Mouse (Mus musculus) G1E (cell line): ENCODE data around the gene Neurl2. TPM values are rescaled to one million over a fixed set of nuclear protein-coding genes. Genes with fewer than 3 reads are reported as not detected.
A peak's percentile ranks its signal among the peaks of the same experiment; 100 is the strongest.

Experiments
- ATAC-seq: 2 replicates; pipeline ENCODE4 v1.8.0; 2016; ENCODE audit warnings: mild to moderate bottlenecking; ENCODE audit not compliant: insufficient number of reproducible peaks, poor library complexity, low FRiP score, severe bottlenecking; ENCODE audit errors: extremely low read depth
- DNase-seq: peaks from one replicate; pipeline ENCODE4 v3.0.0; 2012; ENCODE audit warnings: low spot score
- H3K27me3 ChIP-seq: 2 replicates; pipeline ENCODE4 v1.6.1; 2012; ENCODE audit warnings: mild to moderate bottlenecking, low read length, inconsistent platforms; ENCODE audit not compliant: insufficient read depth
- H3K36me3 ChIP-seq: replicated peaks from 2 replicates; pipeline ENCODE3; 2012; ENCODE audit warnings: mild to moderate bottlenecking, inconsistent platforms
- H3K4me1 ChIP-seq: 2 replicates; pipeline ENCODE4 v1.6.1; 2012; ENCODE audit warnings: low read depth, low read length, inconsistent platforms, mixed read lengths; ENCODE audit not compliant: insufficient read depth
- H3K4me3 ChIP-seq: 2 replicates; pipeline ENCODE4 v1.5.1; 2012; ENCODE audit warnings: low read depth, mild to moderate bottlenecking, inconsistent platforms, low read length, moderate library complexity, mixed read lengths
- H3K9me3 ChIP-seq: replicated peaks from 2 replicates; pipeline ENCODE4 v1.6.1; 2012; ENCODE audit warnings: inconsistent platforms
- CTCF ChIP-seq: IDR thresholded peaks from 2 replicates; pipeline ENCODE4 v1.5.1; 2012; ENCODE audit warnings: low read depth, low read length, inconsistent platforms, mixed read lengths
- GATA1 ChIP-seq: IDR thresholded peaks from 2 replicates; pipeline ENCODE4 v1.6.1; 2012; ENCODE audit warnings: borderline replicate concordance, low read length, inconsistent platforms, mixed read lengths
- GATA2 ChIP-seq: IDR thresholded peaks from 2 replicates; pipeline ENCODE4 v1.6.1; 2012; ENCODE audit warnings: low read depth, low read length, inconsistent platforms, borderline replicate concordance
- POLR2AphosphoS5 ChIP-seq: IDR thresholded peaks from 2 replicates; pipeline ENCODE4 v1.6.1; 2012; ENCODE audit warnings: low read depth, low read length, inconsistent platforms; ENCODE audit not compliant: insufficient replicate concordance
- TAL1 ChIP-seq: conservative IDR thresholded peaks from 2 replicates; pipeline ENCODE4 v1.6.1; 2012; ENCODE audit warnings: low read depth, low read length, inconsistent platforms, mixed read lengths
- polyA plus RNA-seq: library from polyadenylated mRNA; stranded (reverse); fragments of >175 nt; gene quantifications from 2 replicates; pipeline ENCODE4 v1.2.3, GENCODE M21; 2012
- total RNA-seq, 2 experiments: library from RNA; stranded (forward) in 1 of 2; stranded (reverse) in 1 of 2; fragments of 200-1000 nt in 1 of 2; fragments of >200 nt in 1 of 2; fragmentation: Nextera tagmentation in 1 of 2; gene quantifications; 2 replicates each; pipeline ENCODE4 v1.2.3; 2014 to 2017

Neurl2 gene
- total and polyA plus RNA-seq, 3 experiments = 0.10 to 0.27 TPM; not detected in 1

DNA sequence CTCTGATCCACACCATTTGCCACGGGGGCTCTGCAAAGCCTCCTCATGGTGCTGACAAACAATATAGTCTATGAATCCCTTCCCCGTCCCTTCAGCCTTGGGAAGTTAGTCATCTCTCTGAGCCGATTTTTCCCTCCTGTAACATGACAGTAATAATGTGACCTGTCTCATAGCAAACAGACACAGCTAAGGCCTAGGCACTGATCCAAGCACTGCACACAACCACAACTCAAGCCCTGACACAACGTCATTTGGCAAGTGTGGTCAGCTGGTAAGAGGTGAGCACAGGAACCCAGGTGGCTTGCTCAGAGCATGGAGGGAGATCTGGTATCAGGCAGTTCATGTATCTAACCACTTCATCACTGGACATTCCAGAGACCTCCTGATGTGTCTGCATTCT, 37.4 kb downstream of the Neurl2 start:
- TF ChIP-seq GATA2 (no peak), TAL1 (no peak), GATA1 (no peak), POLR2AphosphoS5 (no peak), CTCF (no peak)
- ATAC-seq (no peak), DNase-seq (no peak)
- Histone ChIP-seq H3K4me1 (peaks cover 6% of the 10 kb centered on the region; the same call in 1 of the 2 replicates), H3K4me3 (no peak overlapping the region), H3K9me3 (no peaks in the 10 kb centered on the region), H3K36me3 (peaks cover 93% of the 10 kb centered on the region), H3K27me3 (no peaks in the 10 kb centered on the region)

DNA sequence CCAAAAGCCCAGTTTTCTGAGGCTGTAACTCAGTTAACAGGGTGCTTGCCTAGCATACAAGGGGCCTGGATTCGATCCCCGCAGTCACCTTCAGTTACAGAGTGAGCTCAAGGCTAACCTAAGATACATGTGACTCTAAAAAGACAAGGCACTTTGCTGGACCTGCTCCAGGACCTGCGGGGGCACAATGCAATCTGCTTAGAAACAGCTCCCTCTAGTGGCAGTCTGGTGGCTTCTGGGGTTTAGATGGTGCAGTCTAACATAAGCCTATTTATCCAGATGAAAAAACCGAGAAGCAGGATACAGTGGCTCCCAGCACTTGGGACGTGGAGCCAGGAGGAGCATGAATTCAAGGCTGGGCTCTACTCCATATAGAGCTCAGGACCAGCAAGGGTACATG, 39.0 kb downstream of the Neurl2 start:
- no peak for TF ChIP-seq GATA1
- TF ChIP-seq CTCF = peak; percentile 89
- peaks cover 15% of the 10 kb centered on the region for H3K4me1 ChIP-seq
- DNase-seq = peak; percentile 83
- no peaks in the 10 kb centered on the region for H3K27me3 ChIP-seq
- peak; percentile 49 for ATAC-seq
- H3K36me3 ChIP-seq = peaks cover 91% of the 10 kb centered on the region
- H3K9me3 ChIP-seq = no peaks in the 10 kb centered on the region
- H3K4me3 ChIP-seq = no peak overlapping the region

DNA sequence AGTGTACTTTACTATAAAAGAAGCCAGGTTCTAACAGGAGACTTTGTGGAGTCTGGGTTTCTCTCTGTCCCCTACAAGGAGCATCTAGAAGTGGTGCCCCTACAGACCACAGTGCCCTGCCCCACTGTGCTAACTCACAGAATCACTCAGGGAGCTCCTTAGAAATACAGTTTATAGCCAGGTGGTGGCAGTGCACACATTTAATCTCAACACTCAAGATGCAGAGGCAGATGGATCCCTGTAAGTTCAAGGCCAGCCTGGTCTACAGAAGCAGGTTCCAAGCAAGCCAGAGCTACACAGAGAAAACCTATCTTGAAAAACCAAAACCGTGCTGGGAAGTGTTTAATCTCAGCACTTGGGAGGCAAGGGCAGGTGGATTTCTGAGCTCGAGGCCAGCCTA, 39.5 kb downstream of the Neurl2 start:
- H3K4me3 ChIP-seq = no peak overlapping the region
- H3K27me3 ChIP-seq = no peaks in the 10 kb centered on the region
- ATAC-seq = no peak
- no peak for DNase-seq
- no peaks in the 10 kb centered on the region for H3K9me3 ChIP-seq
- peaks cover 19% of the 10 kb centered on the region for H3K4me1 ChIP-seq
- peaks cover 91% of the 10 kb centered on the region for H3K36me3 ChIP-seq
- TF ChIP-seq TAL1 (no peak), CTCF (no peak), GATA2 (no peak), GATA1 (no peak)

DNA sequence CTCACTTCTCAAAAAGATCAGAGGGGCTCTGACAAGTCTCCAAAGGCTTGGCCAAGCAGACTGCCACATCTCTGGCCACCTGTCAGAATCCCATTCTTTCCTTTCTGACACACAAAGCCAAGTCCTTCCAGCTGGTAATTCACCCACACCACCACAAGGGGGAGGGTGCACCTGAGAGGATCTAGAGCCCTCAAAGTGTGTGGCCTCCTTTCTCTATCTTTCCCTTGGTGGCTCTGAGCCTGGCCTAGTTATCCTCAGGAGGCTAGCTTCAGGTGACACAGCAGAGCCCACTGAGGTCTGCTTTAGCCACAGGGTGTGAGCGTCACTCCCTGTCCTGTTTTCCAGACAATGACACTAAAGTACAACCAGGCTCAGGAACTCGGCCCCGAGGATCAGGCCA, 40.0 kb downstream of the Neurl2 start:
- DNase-seq (peak; percentile 35), ATAC-seq (no peak)
- TF ChIP-seq TAL1 = no peak
- TF ChIP-seq CTCF = peak; percentile 73
- H3K27me3 ChIP-seq = no peaks in the 10 kb centered on the region
- H3K4me1 ChIP-seq = peaks cover 24% of the 10 kb centered on the region
- H3K9me3 ChIP-seq = no peaks in the 10 kb centered on the region
- H3K4me3 ChIP-seq = no peak overlapping the region
- H3K36me3 ChIP-seq = peaks cover 95% of the 10 kb centered on the region

DNA sequence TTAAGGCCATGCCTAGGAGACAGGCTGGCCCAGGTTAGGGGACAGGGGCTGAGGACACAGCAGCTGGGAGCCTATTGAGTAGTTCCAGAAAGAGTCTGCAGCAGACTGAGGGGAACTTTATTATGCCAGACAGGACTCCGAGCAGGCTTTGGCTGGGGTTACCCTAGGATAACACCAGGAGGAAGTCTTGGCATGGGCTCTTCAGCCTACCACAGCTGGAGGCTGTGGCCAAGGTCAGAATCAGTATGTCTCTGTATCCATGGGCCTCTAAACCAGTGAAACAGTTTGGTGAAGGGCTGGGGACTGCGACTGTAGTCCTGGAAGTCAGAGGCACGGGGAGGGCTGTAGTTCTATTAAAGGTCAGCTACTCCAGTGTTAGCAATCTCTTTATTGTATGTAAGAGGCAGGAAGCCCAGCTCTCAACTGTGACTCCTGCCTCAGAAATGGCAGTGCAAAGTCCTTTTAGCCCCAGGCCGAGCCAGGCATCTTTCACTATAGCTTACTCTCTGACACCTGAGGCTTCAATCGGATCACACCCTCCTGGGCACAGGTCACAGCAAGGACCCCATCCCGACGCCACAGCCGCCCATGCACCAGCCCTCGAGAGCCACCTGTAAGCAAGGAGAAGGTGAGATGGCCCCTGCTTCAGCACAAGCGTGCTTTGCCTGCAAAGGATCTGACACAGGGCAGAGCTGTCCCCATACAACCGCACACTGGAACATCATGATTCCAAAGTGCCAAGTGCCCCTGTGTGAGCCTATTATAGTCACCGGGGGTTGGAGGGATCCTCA, 40.7 kb downstream of the Neurl2 start:
- ATAC-seq = no peak
- H3K4me3 ChIP-seq = no peak overlapping the region
- H3K36me3 ChIP-seq = peaks cover 93% of the 10 kb centered on the region
- TF ChIP-seq POLR2AphosphoS5 (no peak), CTCF (no peak), GATA1 (no peak), GATA2 (no peak), TAL1 (no peak)
- DNase-seq = no peak
- H3K4me1 ChIP-seq = peaks cover 26% of the 10 kb centered on the region
- H3K27me3 ChIP-seq = no peaks in the 10 kb centered on the region
- no peaks in the 10 kb centered on the region for H3K9me3 ChIP-seq

DNA sequence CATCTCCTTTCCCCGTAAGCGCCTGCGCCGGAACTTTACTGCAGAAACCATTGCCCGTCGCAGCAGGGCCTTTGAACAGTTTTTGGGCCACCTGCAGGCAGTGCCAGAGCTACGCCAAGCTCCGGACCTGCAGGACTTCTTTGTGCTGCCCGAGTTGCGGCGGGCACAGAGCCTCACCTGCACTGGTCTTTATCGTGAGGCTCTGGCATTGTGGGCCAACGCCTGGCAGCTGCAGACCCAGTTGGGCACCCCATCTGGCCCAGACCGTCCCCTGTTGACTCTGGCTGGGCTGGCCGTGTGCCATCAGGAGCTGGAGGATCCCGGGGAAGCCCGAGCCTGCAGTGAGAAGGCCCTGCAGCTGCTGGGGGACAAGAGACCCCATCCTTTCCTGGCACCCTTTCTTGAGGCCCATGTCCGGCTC, 41.4 kb downstream of the Neurl2 start:
- Histone ChIP-seq H3K4me1 (peaks cover 30% of the 10 kb centered on the region), H3K9me3 (no peaks in the 10 kb centered on the region), H3K36me3 (peaks cover 87% of the 10 kb centered on the region), H3K4me3 (no peak overlapping the region), H3K27me3 (no peaks in the 10 kb centered on the region)
- ATAC-seq = no peak
- no peak for DNase-seq
- TF ChIP-seq CTCF (no peak), GATA1 (no peak), POLR2AphosphoS5 (no peak), GATA2 (no peak), TAL1 (no peak)

DNA sequence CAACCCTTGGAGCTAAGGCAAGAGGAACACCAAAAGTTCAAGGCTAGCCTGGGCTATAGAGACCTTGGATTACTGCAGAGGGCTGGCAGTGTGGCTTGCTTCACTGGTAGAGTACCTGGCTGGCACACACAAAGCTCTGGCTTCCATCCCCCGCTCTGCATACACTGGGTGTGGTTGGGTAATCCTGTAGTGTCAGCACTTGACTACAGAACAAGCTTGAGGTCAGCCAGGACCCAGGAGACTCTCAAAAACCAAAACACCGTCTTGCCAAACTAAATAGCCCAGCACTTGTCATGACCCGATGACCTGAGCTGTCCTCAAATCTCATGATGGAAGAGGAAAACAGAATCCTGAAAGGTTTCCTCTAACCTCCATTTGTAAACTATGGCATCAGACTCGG, 42.8 kb downstream of the Neurl2 start:
- Histone ChIP-seq H3K4me3 (no peak overlapping the region), H3K36me3 (peaks cover 73% of the 10 kb centered on the region), H3K4me1 (peaks cover 44% of the 10 kb centered on the region), H3K9me3 (no peaks in the 10 kb centered on the region), H3K27me3 (no peaks in the 10 kb centered on the region)
- ATAC-seq (no peak), DNase-seq (no peak)
- TF ChIP-seq CTCF (no peak), GATA1 (no peak), POLR2AphosphoS5 (no peak), GATA2 (no peak), TAL1 (no peak)
